Mouse (Mus musculus) layer of hippocampus, postnatal 10 days (tissue): ENCODE data around the gene Camta1. TPM values are rescaled to one million over a fixed set of nuclear protein-coding genes. Genes with fewer than 3 reads are reported as not detected.
A peak's percentile ranks its signal among the peaks of the same experiment; 100 is the strongest.

Experiments used
- DNase-seq, 2 experiments: peaks; one replicate each; pipeline ENCODE4 v3.0.0; 2021; ENCODE audit warnings: low spot score in 2 of 2
- total RNA-seq, 2 experiments: library from RNA; stranded (reverse); gene quantifications; 2 replicates each; pipeline ENCODE4 v1.2.3; 2021

Gene Camta1
- total RNA-seq, 2 experiments from 2014 or later = 218 to 223 TPM

DNA sequence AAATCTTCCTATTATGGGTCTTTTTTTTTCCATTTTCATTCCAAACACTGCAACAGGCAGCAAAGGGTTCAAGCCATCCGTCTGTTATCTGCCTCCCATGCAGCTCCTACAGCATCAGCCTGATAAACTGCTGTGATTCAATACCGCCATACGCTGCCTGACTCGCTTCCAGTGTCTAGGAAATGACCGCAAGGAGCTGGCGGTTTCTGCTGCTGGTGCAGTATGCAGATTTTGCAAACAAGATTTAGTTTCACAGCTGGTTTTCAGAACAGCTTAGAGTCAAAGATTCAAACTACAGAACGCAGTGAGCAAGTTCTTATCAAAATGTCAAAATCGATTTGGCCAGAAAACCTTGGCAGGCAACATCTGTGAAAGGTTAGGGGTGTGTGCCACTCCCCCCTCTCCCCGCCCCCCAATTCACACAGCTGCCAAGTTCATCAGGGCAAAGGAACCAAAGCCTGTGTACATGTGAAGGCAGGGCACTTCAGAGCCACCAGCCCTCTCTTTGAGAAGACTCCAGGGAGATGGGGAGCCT, 325.7 kb downstream of the Camta1 start:
- no peak for DNase-seq

- no peak for DNase-seq
Observed at GRCm38 (mm10) chr4:151533451-151533850, 328.2 kb downstream of the Camta1 start.

GRCm38 (mm10) chr4:151528436-151528835, 333.2 kb downstream of the Camta1 start:
- peak in 1 of 2 experiments; percentile 24 for DNase-seq

DNA sequence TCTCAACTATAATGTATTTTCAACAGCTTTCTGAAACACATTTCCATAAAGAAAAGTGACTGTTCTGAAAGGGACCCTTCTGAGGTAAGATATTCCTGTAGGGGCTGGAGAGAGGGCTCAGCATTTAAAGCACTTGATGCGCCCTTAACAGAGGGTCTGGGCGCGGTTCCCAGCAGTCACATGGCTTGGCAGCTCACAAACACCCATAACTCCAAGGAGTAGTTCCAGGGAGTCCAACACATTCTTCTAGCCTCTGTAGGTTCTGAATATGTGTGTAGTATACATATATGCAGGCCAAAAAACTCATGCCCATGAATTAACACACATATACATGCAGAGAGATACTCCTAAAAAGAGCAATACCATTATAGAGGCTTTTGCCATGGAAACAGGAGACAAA, 333.9 kb downstream of the Camta1 start:
- no peak for DNase-seq

DNA sequence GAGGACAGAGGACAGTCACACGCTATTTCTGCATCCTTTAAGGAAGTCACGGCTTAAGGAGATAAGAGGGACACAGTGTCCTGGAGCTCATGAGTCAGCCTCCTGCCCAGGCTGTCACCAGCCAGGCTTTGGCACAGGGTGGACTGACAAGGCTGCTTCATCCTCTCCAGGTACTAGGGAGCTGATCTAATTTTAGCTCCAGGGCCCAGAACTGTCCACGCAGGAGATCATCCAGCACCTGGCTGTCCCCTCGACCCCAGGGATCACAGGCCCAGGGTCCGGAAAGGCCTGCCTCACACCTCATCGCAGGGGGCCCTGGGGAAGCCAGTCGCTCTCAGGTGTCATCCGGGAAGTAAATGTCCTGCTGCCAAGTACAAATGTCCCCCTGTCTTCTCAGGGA, 341.6 kb downstream of the Camta1 start:
- no peak for DNase-seq

- DNase-seq = no peak
Observed at GRCm38 (mm10) chr4:151519011-151519410, 342.7 kb downstream of the Camta1 start.

DNA sequence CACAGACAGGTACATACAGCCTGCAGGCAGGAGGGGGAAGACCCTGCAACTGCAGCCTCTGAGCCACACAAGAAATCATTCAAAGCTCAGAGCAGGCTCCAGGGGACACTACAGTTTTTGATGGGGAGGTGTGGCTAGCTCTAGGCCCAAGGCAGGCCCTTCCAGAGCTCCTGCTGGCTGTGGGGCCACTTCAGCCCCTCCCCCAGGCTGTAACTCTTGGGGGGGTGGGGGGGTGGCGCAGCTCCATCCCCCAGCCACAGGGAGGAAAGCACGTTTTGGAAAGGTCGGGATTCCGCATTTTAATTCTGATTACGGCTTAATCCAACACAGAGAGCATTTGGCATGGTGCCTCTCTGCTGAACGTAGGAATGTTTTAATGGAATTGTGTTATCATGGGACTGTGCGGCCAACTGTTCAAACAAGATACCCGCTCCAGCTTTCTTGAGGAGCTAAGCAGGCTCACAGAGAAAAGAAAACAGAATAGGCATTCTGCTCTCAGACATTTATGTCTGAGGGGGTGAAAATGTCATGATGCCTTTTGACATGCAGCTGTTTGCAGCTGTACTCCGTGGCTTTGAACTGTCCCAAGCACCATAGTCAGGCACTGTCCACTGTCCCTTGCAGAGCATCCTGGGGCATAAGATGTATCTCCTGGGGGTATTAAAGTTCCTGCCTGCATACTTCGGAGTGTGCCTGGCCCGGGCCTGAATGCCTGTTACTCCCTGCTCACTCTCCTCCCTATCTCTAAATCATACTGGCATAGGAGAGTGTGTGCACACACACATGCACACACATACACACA, 344.5 kb downstream of the Camta1 start:
- DNase-seq = peak; percentile 22 to 24

DNA sequence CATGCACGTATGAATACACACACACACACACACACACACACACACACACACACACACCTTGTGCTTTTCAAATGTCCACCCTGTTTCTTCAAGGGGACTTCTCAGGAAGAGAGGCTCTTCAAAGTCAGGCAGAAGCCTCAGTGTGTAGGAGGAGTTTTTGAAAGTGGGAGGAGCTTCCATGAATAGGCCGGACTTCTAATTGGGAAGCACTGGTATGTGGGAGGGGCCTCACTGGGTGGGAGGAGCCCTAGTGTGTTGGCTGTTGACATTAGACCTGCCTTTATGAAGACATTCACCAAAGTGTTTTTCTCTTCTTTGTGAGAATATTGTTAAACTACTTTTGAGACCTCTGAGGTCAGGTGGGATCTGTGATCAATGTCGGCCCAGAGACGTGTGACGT, 346.4 kb downstream of the Camta1 start:
- no peak for DNase-seq

- no peak for DNase-seq
Observed at GRCm38 (mm10) chr4:151511092-151511491, 350.6 kb downstream of the Camta1 start.

DNA sequence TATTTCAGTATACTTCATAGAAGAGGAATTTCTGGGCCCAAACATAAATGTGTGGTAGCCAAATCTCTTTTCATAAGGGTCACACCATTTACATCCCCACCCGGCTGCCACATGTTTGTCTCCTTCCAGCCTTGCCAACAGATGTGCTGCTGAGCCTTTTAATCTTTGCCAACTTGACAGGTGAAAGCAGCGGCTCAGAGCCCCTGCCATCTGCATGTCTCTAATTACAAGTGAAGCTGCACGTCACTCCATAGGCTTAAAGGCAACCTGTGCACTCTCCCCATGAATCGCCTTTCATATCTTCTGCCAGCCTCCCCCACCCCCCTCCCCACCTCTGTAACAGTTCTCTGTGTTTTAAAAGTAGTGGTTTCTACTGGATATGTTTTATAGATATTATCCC, 351.3 kb downstream of the Camta1 start:
- DNase-seq = no peak

DNA sequence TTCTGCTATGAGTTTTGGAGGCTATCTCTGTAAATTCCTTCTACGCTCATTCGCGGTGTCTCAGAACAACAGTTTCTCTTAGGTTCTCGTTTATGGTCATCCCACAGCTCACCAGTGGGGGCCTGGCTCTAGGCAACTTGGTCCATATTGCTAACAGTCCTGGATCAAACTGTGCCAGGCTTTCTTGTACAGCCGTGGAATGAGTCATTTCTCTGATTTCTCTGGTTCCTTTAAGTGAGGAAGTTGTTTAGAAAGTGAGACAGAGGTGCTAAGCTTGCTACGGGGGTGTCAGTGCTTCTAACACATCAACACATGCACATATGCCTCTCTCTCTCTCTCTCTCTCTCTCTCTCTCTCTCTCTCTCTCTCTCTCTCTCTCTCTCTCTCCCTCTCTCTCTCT, 355.0 kb downstream of the Camta1 start:
- no peak for DNase-seq

GRCm38 (mm10) chr4:151498481-151499276, 363.0 kb downstream of the Camta1 start:
- DNase-seq = no peak

DNA sequence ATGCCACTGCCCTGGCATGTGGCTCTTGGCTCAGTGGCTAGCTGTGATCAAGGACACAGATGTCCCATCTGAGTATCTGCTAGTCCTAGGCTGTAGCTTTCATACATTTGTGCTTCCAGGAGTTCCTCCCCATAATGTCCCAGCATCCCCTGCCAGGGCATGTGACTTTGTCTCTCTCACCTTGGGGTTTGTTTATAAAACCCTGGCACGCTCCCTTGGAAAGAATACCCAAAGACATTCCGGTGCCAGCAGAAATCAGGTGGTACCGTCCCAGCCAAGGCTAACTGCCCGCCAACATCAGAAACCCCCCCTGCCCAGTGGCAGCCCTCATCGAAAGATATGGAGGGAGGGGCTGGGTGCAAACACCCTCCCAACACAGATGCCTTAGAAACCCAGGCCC, 365.1 kb downstream of the Camta1 start:
- no peak for DNase-seq

DNA sequence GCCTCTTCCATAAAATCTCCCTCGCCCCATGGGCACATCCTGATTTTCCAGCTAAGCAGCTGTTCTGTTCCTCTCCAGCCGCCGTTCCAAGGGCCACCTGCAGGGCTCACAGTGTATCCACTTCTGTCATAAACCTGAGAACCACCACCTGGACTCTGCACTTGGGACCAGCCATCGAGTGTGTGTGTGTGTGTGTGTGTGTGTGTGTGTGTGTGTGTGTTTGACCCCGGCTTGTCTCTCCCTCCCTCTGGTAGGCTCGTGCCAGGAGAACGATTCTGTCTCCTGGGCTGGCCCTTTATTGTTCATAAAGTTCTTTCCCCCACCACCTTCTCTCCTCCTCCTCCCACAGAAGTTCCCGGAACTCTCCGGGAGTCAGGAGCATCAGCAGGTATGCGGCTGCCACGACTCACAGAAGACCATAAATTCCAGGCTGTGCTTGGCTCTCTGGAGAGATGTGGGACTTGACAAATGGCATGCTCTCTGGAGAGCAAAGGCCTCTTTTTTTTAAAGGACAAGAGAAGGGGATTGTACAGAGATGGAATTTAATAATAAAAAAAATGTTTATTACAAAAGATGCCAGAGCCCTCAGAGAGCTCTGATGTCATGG, 366.3 kb downstream of the Camta1 start:
- DNase-seq = no peak

DNA sequence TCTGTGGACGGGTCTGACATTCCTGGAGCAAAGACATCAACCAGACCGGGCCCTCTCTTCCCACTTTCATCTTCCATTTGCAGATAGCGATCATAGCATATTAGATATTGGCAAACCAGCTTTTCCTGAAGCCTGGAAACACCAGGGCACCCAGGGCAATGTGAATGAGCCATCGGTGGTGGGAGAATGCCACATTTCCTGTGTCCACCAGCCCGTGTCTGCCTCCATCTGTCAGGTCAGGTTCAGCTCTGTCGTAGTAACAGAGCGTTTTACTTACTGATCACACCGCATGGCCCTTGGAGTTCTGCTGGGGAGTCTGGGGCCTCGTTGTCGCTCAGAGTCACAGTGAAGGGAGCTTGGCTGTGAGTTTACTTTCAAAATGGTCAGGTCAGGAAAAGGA, 368.9 kb downstream of the Camta1 start:
- DNase-seq = no peak

GRCm38 (mm10) chr4:151483977-151484313, 377.7 kb downstream of the Camta1 start:
- no peak for DNase-seq

- peak; percentile 85 for DNase-seq
Observed at GRCm38 (mm10) chr4:151483299-151483976, 378.2 kb downstream of the Camta1 start.

GRCm38 (mm10) chr4:151480928-151481327, 380.7 kb downstream of the Camta1 start:
- no peak for DNase-seq

DNA sequence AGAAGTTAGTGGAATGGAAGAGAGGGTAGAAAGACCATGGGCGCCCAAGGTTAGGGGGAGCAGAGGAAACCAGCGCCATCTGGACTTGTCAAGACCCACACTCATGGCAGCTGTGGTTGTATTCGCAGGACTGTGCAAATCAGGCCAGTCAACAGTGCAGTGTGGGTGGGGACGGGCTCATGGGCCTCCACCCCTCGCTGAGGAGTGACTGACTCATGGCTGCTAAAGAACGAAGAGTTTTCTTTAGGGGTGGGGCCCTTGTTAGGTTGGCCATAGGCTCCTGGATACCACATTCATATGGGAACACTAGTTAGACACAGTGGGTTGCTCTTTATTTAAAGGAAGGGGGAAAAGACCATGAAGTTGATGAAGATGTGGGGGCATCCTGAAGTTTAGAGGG, 383.7 kb downstream of the Camta1 start:
- no peak for DNase-seq

DNA sequence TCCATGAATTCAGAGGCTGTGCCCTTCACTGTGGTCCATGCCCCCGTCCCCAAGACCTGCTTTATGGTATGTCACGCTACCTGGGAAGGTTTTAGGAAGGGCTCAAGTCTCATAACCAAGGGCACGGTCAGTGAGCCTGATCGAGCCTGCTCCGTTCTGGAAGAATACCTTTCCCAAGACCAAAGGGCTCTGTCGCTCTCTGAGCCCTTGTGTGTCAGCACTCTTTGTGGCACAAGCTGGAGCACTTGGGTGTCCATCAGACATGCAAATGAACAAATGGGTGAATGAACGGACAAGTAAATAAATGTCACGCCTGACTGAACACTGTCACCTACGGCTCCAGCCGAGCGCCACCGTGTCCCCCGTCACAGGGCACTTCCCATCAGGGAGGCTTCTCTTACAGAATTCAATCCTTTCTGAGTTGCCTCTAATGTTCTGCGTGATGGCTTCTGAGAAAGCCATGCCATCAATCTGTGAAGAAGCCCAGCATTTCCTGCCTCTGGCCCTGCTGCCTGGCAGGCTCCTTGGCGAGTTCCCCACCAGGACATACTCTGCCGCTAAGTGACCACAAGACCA, 386.7 kb downstream of the Camta1 start:
- DNase-seq = no peak

DNA sequence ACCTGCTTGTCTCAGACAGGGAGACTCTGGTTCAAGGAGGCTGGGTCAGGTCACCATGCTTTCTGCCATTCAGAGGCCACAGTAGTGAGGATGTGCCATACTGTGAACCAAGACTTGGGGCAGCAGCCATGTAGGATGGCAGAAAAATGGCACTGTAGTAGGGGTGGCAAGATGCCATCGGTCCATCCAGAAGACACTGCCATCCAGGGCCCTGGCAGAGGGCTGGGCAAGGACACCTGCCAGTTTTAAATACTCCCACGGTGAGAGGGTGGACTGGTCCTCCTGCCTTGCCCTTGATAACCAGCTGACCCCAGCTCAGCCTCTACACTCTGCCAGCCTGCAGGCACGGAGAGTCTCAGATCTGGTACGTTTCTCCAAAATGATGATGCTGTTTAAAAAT, 389.8 kb downstream of the Camta1 start:
- no peak for DNase-seq
